Mouse (Mus musculus) neural tube, embryonic 14.5 days (tissue): ENCODE data around the gene Ckap4. TPM values are rescaled to one million over a fixed set of nuclear protein-coding genes. Genes with fewer than 3 reads are reported as not detected.
A peak's percentile ranks its signal among the peaks of the same experiment; 100 is the strongest.
"Not testable (repeated sequence)": the region's sequence is repeated elsewhere in the genome, so short reads cannot be mapped to it uniquely, and the experiment has no call there.

Source experiments
- ATAC-seq: fragments of 200-750 bp; cut with Nextera tagmentation; 2 replicates; pipeline ENCODE4 v1.8.0; 2017; ENCODE audit warnings: low read depth, mild to moderate bottlenecking, moderate TSS enrichment, moderate library complexity
- H3K27ac ChIP-seq: fragments of 300-500 bp; sonication (generic); 2 replicates; pipeline ENCODE4 v1.5.1; 2014; ENCODE audit warnings: low read depth, mild to moderate bottlenecking, control low read depth, low read length, moderate library complexity, mixed read lengths
- H3K27me3 ChIP-seq: fragments of 300-500 bp; sonication (generic); 2 replicates; pipeline ENCODE4 v1.6.1; 2014; ENCODE audit warnings: low read length; ENCODE audit not compliant: control insufficient read depth, insufficient read depth
- H3K36me3 ChIP-seq: fragments of 300-500 bp; sonication (generic); 2 replicates; pipeline ENCODE4 v1.6.1; 2014; ENCODE audit warnings: low read length, mixed read lengths; ENCODE audit not compliant: control insufficient read depth, insufficient read depth
- H3K4me1 ChIP-seq: fragments of 300-500 bp; sonication (generic); 2 replicates; pipeline ENCODE4 v1.6.1; 2014; ENCODE audit warnings: low read length; ENCODE audit not compliant: control insufficient read depth, insufficient read depth
- H3K4me2 ChIP-seq: fragments of 300-500 bp; sonication (generic); 2 replicates; pipeline ENCODE4 v1.6.1; 2014; ENCODE audit warnings: mild to moderate bottlenecking, low read depth, low read length, control low read depth
- H3K4me3 ChIP-seq: fragments of 300-500 bp; sonication (generic); 2 replicates; pipeline ENCODE4 v1.5.1; 2014; ENCODE audit warnings: low read depth, low read length, control low read depth, mixed read lengths
- H3K9ac ChIP-seq: fragments of 300-500 bp; sonication (generic); replicated peaks from 2 replicates; pipeline ENCODE4 v1.6.1; 2014; ENCODE audit warnings: low read depth, mild to moderate bottlenecking, control low read depth, low read length, mixed read lengths
- H3K9me3 ChIP-seq: fragments of 300-500 bp; sonication (generic); 2 replicates; pipeline ENCODE4 v1.6.1; 2016; ENCODE audit warnings: low read length; ENCODE audit not compliant: control insufficient read depth
- WGBS: fragments of 180-500 bp; shearing (Covaris S2); extraction: QIAGEN DNeasy Blood & Tissue Kit; methylation state at CpG from one replicate; pipeline ENCODE4 v1.1.7; 2014; 5-methylcytosine and 5-hydroxymethylcytosine counted together
- polyA plus RNA-seq: library from polyadenylated mRNA; unstranded; fragments of >200 nt; fragmentation: Nextera tagmentation; extraction: Ambion mirVana; gene quantifications from 2 replicates; pipeline ENCODE4 v1.2.1, GENCODE M21; 2014

The Ckap4 gene
- polyA plus RNA-seq, 1 experiment from 2014 or later, result 60.8 TPM

- H3K4me3 ChIP-seq, result no peak overlapping the region
- 48% methylated on average over 10 of the region's 10 CpGs for WGBS
- ATAC-seq, result no peak
Observed at GRCm38 (mm10) chr10:84523682-84524081, 10.2 kb downstream of the Ckap4 start.

GRCm38 (mm10) chr10:84516414-84516927, 17.4 kb downstream of the Ckap4 start:
- H3K9me3 ChIP-seq, result no peaks in the 10 kb centered on the region
- H3K4me2 ChIP-seq, result no peak overlapping the region
- no peaks in the 10 kb centered on the region for H3K36me3 ChIP-seq
- no peak overlapping the region for H3K27ac ChIP-seq
- peak; percentile 35; the same call in 1 of the 2 replicates for ATAC-seq
- H3K4me1 ChIP-seq, result no peaks in the 10 kb centered on the region
- no peak overlapping the region for H3K9ac ChIP-seq
- no peak overlapping the region for H3K4me3 ChIP-seq
- no peaks in the 10 kb centered on the region for H3K27me3 ChIP-seq
- 62% methylated on average over 11 of the region's 11 CpGs for WGBS

More at GRCm38 (mm10) chr10:84523682-84524081, 10.2 kb downstream of the Ckap4 start:
- H3K4me1 ChIP-seq, result no peaks in the 10 kb centered on the region
- H3K36me3 ChIP-seq, result peaks cover 21% of the 10 kb centered on the region
- no peaks in the 10 kb centered on the region for H3K27me3 ChIP-seq
- no peaks in the 10 kb centered on the region for H3K9me3 ChIP-seq
- H3K9ac ChIP-seq, result no peak overlapping the region
- H3K27ac ChIP-seq, result no peak overlapping the region
- no peak overlapping the region for H3K4me2 ChIP-seq

GRCm38 (mm10) chr10:84515980-84516379, 17.9 kb downstream of the Ckap4 start:
- not testable (repeated sequence) for H3K4me3 ChIP-seq

GRCm38 (mm10) chr10:84515512-84515950, 18.3 kb downstream of the Ckap4 start:
- Histone ChIP-seq H3K9me3 (no peaks in the 10 kb centered on the region), H3K4me1 (no peaks in the 10 kb centered on the region), H3K27me3 (no peaks in the 10 kb centered on the region), H3K4me3 (no peak overlapping the region), H3K27ac (no peak overlapping the region), H3K4me2 (no peak overlapping the region), H3K9ac (no peak overlapping the region), H3K36me3 (no peaks in the 10 kb centered on the region)
- WGBS, result 37% methylated on average over 3 of the region's 3 CpGs
- ATAC-seq, result peak; percentile 74

More at GRCm38 (mm10) chr10:84515980-84516379, 17.9 kb downstream of the Ckap4 start:
- H3K27ac ChIP-seq, H3K9me3 ChIP-seq, H3K4me1 ChIP-seq, H3K4me2 ChIP-seq, H3K36me3 ChIP-seq, H3K9ac ChIP-seq, H3K27me3 ChIP-seq: not testable (repeated sequence)
- ATAC-seq, result peak; percentile 23; the same call in 1 of the 2 replicates
- whole genome bisulfite sequencing, result 76% methylated on average over 1 of the region's 1 CpGs

GRCm38 (mm10) chr10:84514038-84514578, 19.8 kb downstream of the Ckap4 start:
- Histone ChIP-seq H3K4me3 (no peak overlapping the region), H3K36me3 (no peaks in the 10 kb centered on the region), H3K9ac (no peak overlapping the region), H3K27me3 (no peaks in the 10 kb centered on the region), H3K4me1 (no peaks in the 10 kb centered on the region), H3K27ac (no peak overlapping the region), H3K4me2 (no peak overlapping the region), H3K9me3 (no peaks in the 10 kb centered on the region)
- WGBS, result 49% methylated on average over 5 of the region's 5 CpGs
- no peak for ATAC-seq

GRCm38 (mm10) chr10:84512766-84513165, 21.1 kb downstream of the Ckap4 start:
- ATAC-seq, result no peak

GRCm38 (mm10) chr10:84508603-84509002, 25.3 kb downstream of the Ckap4 start:
- ATAC-seq, result no peak
- H3K27me3 ChIP-seq, result no peaks in the 10 kb centered on the region
- H3K4me1 ChIP-seq, result no peaks in the 10 kb centered on the region
- WGBS, result 95% methylated on average over 1 of the region's 1 CpGs
- no peak overlapping the region for H3K27ac ChIP-seq
- no peak overlapping the region for H3K4me3 ChIP-seq
- H3K9me3 ChIP-seq, result no peaks in the 10 kb centered on the region
- H3K4me2 ChIP-seq, result no peak overlapping the region
- no peaks in the 10 kb centered on the region for H3K36me3 ChIP-seq
- no peak overlapping the region for H3K9ac ChIP-seq

More at GRCm38 (mm10) chr10:84512766-84513165, 21.1 kb downstream of the Ckap4 start:
- H3K4me3 ChIP-seq, result no peak overlapping the region
- no peaks in the 10 kb centered on the region for H3K9me3 ChIP-seq
- no peaks in the 10 kb centered on the region for H3K27me3 ChIP-seq
- no peaks in the 10 kb centered on the region for H3K4me1 ChIP-seq
- H3K27ac ChIP-seq, result no peak overlapping the region
- H3K9ac ChIP-seq, result no peak overlapping the region
- no peaks in the 10 kb centered on the region for H3K36me3 ChIP-seq
- H3K4me2 ChIP-seq, result no peak overlapping the region

- ATAC-seq, result no peak
- Histone ChIP-seq H3K27me3 (no peaks in the 10 kb centered on the region), H3K4me1 (0 out of 2 replicates have a peak, but pooled peaks cover 2% of the 10 kb centered on the region), H3K4me2 (no peak overlapping the region), H3K9ac (no peak overlapping the region), H3K27ac (no peak overlapping the region), H3K9me3 (no peaks in the 10 kb centered on the region), H3K36me3 (no peaks in the 10 kb centered on the region), H3K4me3 (no peak overlapping the region)
- 27% methylated on average over 2 of the region's 2 CpGs for WGBS
Observed at GRCm38 (mm10) chr10:84498867-84499266, 35.0 kb downstream of the Ckap4 start.

- no peak for ATAC-seq
- Histone ChIP-seq H3K27me3 (no peaks in the 10 kb centered on the region), H3K27ac (no peak overlapping the region), H3K4me3 (no peak overlapping the region), H3K4me1 (0 out of 2 replicates have a peak, but pooled peaks cover 2% of the 10 kb centered on the region), H3K9me3 (no peaks in the 10 kb centered on the region), H3K4me2 (no peak overlapping the region), H3K9ac (0 out of 2 replicates have a peak overlapping the region, but pooled peaks have one; percentile 7), H3K36me3 (no peaks in the 10 kb centered on the region)
- 60% methylated on average over 2 of the region's 2 CpGs for WGBS
Observed at GRCm38 (mm10) chr10:84496805-84497204, 37.1 kb downstream of the Ckap4 start.
